Mouse (Mus musculus): ENCODE results near the gene Rtn4rl2. TPM values are rescaled to one million over a fixed set of nuclear protein-coding genes. Genes with fewer than 3 reads are reported as not detected.

Gene Rtn4rl2
- 1.1 and 1.3 TPM in 2 replicates for polyA plus RNA-seq (2015; fragmentation: Nextera tagmentation; extraction: Ambion mirVana)

GRCm38 (mm10) chr2:84886234-84886731, at the start of gene Rtn4rl2:
TSS of gene Rtn4rl2 (minus strand) at chr2:84886710.
- Histone ChIP-seq H3K4me3 (replicated peaks; ENCODE audit: low read depth, low read length) (peak within 1 kb of the TSS; percentile 59), H3K9ac (ENCODE audit: low read depth, low read length) (peak within 1 kb of the TSS; percentile 46; the same call in 1 of the 2 replicates), H3K4me1 (replicated peaks; ENCODE audit: insufficient read depth, low read length) (peaks cover 16% of the 10 kb centered on the region; the same call in 1 of the 2 replicates), H3K27me3 (ENCODE audit: insufficient read depth, low read length) (peaks cover 43% of the 10 kb centered on the region), H3K4me2 (ENCODE audit: low read length) (peak within 1 kb of the TSS; percentile 93), H3K9me3 (replicated peaks; ENCODE audit: low read length) (no peaks in the 10 kb centered on the region), H3K27ac (no peak within 1 kb of the TSS), H3K36me3 (ENCODE audit: insufficient read depth, low read length) (no peaks in the 10 kb centered on the region)
- peak; percentile 27 for DNase-seq (ENCODE audit: low spot score)
- ATAC-seq (replicated peaks; ENCODE audit: low FRiP score, low read depth) = 0 out of 2 replicates have a peak, but pooled peaks have one; percentile 4
- under 1% methylated on average over 35 of the region's 35 CpGs for WGBS
- no peak for TF ChIP-seq CTCF (IDR thresholded peaks at IDR 0.05; ENCODE audit: low read depth)

- no peaks in the 10 kb centered on the region for H3K9me3 ChIP-seq (replicated peaks; ENCODE audit: low read length)
- H3K4me3 ChIP-seq (replicated peaks; ENCODE audit: low read depth, low read length) = no peak overlapping the region
- TF ChIP-seq CTCF (IDR thresholded peaks at IDR 0.05; ENCODE audit: low read depth) = no peak
- 84% methylated on average over 5 of the region's 5 CpGs for WGBS
- H3K9ac ChIP-seq (ENCODE audit: low read depth, low read length) = no peak overlapping the region
- no peak overlapping the region for H3K27ac ChIP-seq
- peaks cover 8% of the 10 kb centered on the region; the same call in 1 of the 2 replicates for H3K4me1 ChIP-seq (replicated peaks; ENCODE audit: insufficient read depth, low read length)
- no peaks in the 10 kb centered on the region for H3K36me3 ChIP-seq (ENCODE audit: insufficient read depth, low read length)
- ATAC-seq (replicated peaks; ENCODE audit: low FRiP score, low read depth) (no peak), DNase-seq (ENCODE audit: low spot score) (no peak)
- no peaks in the 10 kb centered on the region for H3K27me3 ChIP-seq (ENCODE audit: insufficient read depth, low read length)
- no peak overlapping the region for H3K4me2 ChIP-seq (ENCODE audit: low read length)
Measured at GRCm38 (mm10) chr2:84935065-84935464, 48.6 kb upstream of the Rtn4rl2 start.

GRCm38 (mm10) chr2:84934649-84935007, 48.1 kb upstream of the Rtn4rl2 start:
- Histone ChIP-seq H3K27ac (no peak overlapping the region), H3K4me1 (replicated peaks; ENCODE audit: insufficient read depth, low read length) (peaks cover 8% of the 10 kb centered on the region; the same call in 1 of the 2 replicates), H3K9me3 (replicated peaks; ENCODE audit: low read length) (no peaks in the 10 kb centered on the region), H3K27me3 (ENCODE audit: insufficient read depth, low read length) (no peaks in the 10 kb centered on the region), H3K4me3 (replicated peaks; ENCODE audit: low read depth, low read length) (no peak overlapping the region), H3K36me3 (ENCODE audit: insufficient read depth, low read length) (no peaks in the 10 kb centered on the region), H3K4me2 (ENCODE audit: low read length) (no peak overlapping the region), H3K9ac (ENCODE audit: low read depth, low read length) (no peak overlapping the region)
- no peak for ATAC-seq (replicated peaks; ENCODE audit: low FRiP score, low read depth)
- 79% methylated on average over 4 of the region's 4 CpGs for WGBS
- no peak for TF ChIP-seq CTCF (IDR thresholded peaks at IDR 0.05; ENCODE audit: low read depth)
- no peak for DNase-seq (ENCODE audit: low spot score)

GRCm38 (mm10) chr2:84933992-84934648, 47.6 kb upstream of the Rtn4rl2 start:
- H3K4me2 ChIP-seq (ENCODE audit: low read length) = no peak overlapping the region
- H3K27me3 ChIP-seq (ENCODE audit: insufficient read depth, low read length) = no peaks in the 10 kb centered on the region
- no peak overlapping the region for H3K4me3 ChIP-seq (replicated peaks; ENCODE audit: low read depth, low read length)
- H3K9ac ChIP-seq (ENCODE audit: low read depth, low read length) = no peak overlapping the region
- no peak overlapping the region for H3K27ac ChIP-seq
- no peaks in the 10 kb centered on the region for H3K9me3 ChIP-seq (replicated peaks; ENCODE audit: low read length)
- ATAC-seq (replicated peaks; ENCODE audit: low FRiP score, low read depth) (no peak), DNase-seq (ENCODE audit: low spot score) (no peak)
- 72% methylated on average over 8 of the region's 8 CpGs for WGBS
- peaks cover 8% of the 10 kb centered on the region; the same call in 1 of the 2 replicates for H3K4me1 ChIP-seq (replicated peaks; ENCODE audit: insufficient read depth, low read length)
- no peak for TF ChIP-seq CTCF (IDR thresholded peaks at IDR 0.05; ENCODE audit: low read depth)
- no peaks in the 10 kb centered on the region for H3K36me3 ChIP-seq (ENCODE audit: insufficient read depth, low read length)

GRCm38 (mm10) chr2:84930186-84930585, 43.7 kb upstream of the Rtn4rl2 start:
- Histone ChIP-seq H3K9me3 (replicated peaks; ENCODE audit: low read length) (no peaks in the 10 kb centered on the region), H3K4me1 (replicated peaks; ENCODE audit: insufficient read depth, low read length) (no peaks in the 10 kb centered on the region), H3K9ac (ENCODE audit: low read depth, low read length) (no peak overlapping the region), H3K4me2 (ENCODE audit: low read length) (no peak overlapping the region), H3K27me3 (ENCODE audit: insufficient read depth, low read length) (no peaks in the 10 kb centered on the region), H3K27ac (no peak overlapping the region), H3K4me3 (replicated peaks; ENCODE audit: low read depth, low read length) (no peak overlapping the region), H3K36me3 (ENCODE audit: insufficient read depth, low read length) (no peaks in the 10 kb centered on the region)
- no peak for TF ChIP-seq CTCF (IDR thresholded peaks at IDR 0.05; ENCODE audit: low read depth)
- DNase-seq (ENCODE audit: low spot score) = no peak
- 91% methylated on average over 7 of the region's 7 CpGs for WGBS
- no peak for ATAC-seq (replicated peaks; ENCODE audit: low FRiP score, low read depth)

- Histone ChIP-seq H3K4me1 (replicated peaks; ENCODE audit: insufficient read depth, low read length) (no peaks in the 10 kb centered on the region), H3K36me3 (ENCODE audit: insufficient read depth, low read length) (no peaks in the 10 kb centered on the region), H3K4me3 (replicated peaks; ENCODE audit: low read depth, low read length) (no peak overlapping the region), H3K27ac (no peak overlapping the region), H3K27me3 (ENCODE audit: insufficient read depth, low read length) (no peaks in the 10 kb centered on the region), H3K9ac (ENCODE audit: low read depth, low read length) (no peak overlapping the region), H3K9me3 (replicated peaks; ENCODE audit: low read length) (no peaks in the 10 kb centered on the region), H3K4me2 (ENCODE audit: low read length) (no peak overlapping the region)
- 87% methylated on average over 10 of the region's 10 CpGs for WGBS
- no peak for ATAC-seq (replicated peaks; ENCODE audit: low FRiP score, low read depth)
- DNase-seq (ENCODE audit: low spot score) = no peak
- TF ChIP-seq CTCF (IDR thresholded peaks at IDR 0.05; ENCODE audit: low read depth) = no peak
Measured at GRCm38 (mm10) chr2:84919601-84920108, 33.1 kb upstream of the Rtn4rl2 start.

All from kidney, postnatal 0 days (tissue).